Comparison of ENCODE assay signal across 8 mouse cellular contexts in genomic region chr7:19003902-19004630, GRCm38 (mm10). TPM values are rescaled to one million over a fixed set of nuclear protein-coding genes. Genes with fewer than 3 reads are reported as not detected.
DNase-seq lines count a peak whose midpoint lies in the region; ATAC-seq lines count a peak whose summit lies in the region.

Irf2bp1 (plus strand) TSS chr7:19004044.

- peaks cover 4% of the 10 kb centered on the region; the same call in 1 of the 2 replicates for H3K36me3 ChIP-seq in hindbrain, embryonic 11.5 days (ENCODE audit: control insufficient read depth, insufficient read depth, low read length)

- WGBS in hindbrain, embryonic 11.5 days, result under 1% methylated on average over 80 of the region's 90 CpGs

- H3K4me2 ChIP-seq in hindbrain, embryonic 11.5 days (replicated peaks; ENCODE audit: low read depth, low read length), result peak within 1 kb of the TSS; percentile 99

- H3K27ac ChIP-seq in hindbrain, embryonic 11.5 days (ENCODE audit: low read depth, low read length), result peak within 1 kb of the TSS; percentile 90

- H3K4me1 ChIP-seq in hindbrain, embryonic 11.5 days (replicated peaks; ENCODE audit: control insufficient read depth, insufficient read depth, low read length), result peaks cover 12% of the 10 kb centered on the region

- H3K9ac ChIP-seq in hindbrain, embryonic 11.5 days (ENCODE audit: low read depth, low read length), result peak within 1 kb of the TSS; percentile 92

- H3K9me3 ChIP-seq in hindbrain, embryonic 11.5 days (ENCODE audit: control insufficient read depth, low read length), result no peaks in the 10 kb centered on the region

- H3K27me3 ChIP-seq in hindbrain, embryonic 11.5 days (ENCODE audit: control insufficient read depth, insufficient read depth, low read length), result no peaks in the 10 kb centered on the region

- H3K4me3 ChIP-seq in hindbrain, embryonic 11.5 days (ENCODE audit: low read depth, low read length), result peak within 1 kb of the TSS; percentile 84

- DNase-seq in Muller cell, postnatal 12 days (ENCODE audit: inconsistent ontology term), result peak; percentile 94
- peak; percentile 97 for DNase-seq in cerebellum, adult 9-11 months
- DNase-seq in frontal cortex, adult 2 months (ENCODE audit: extremely low spot score in 1 of 2, low spot score in 1 of 2), result peak; percentile 88 to 96
- peak; percentile 97 for DNase-seq in hindbrain, embryonic 11.5 days (ENCODE audit: low spot score)
- DNase-seq in layer of hippocampus, postnatal 10 days (ENCODE audit: low spot score in 2 of 2), result peak; percentile 94
- peak; percentile 97 for DNase-seq in lung, postnatal 10 days
- peak; percentile 91 for DNase-seq in ovary, postnatal 36 days (ENCODE audit: low spot score)
- peak; percentile 93 for DNase-seq in thymus, postnatal 25 days

- ATAC-seq in hindbrain, embryonic 11.5 days (ENCODE audit: low FRiP score), result peak; percentile 65

RNA-seq across cellular contexts. Expression of gene Irf2bp1, which starts in this region (rescaled TPM):
- 29.0 and 30.5 TPM in 2 replicates for polyA plus RNA-seq in frontal cortex, adult 2 months (2012; rRNA removed)
- 25.2 and 26.0 TPM in 2 replicates for polyA plus RNA-seq in hindbrain, embryonic 11.5 days (2014; fragmentation: Nextera tagmentation; extraction: Ambion mirVana)
- 10 to 100 TPM; 45.5 to 49.7 TPM for total RNA-seq in layer of hippocampus, postnatal 10 days (2021)

Comparison
In these comparisons a context has a peak if more than half of its experiments do, and no peak if none do; other contexts are left out.
1. Peak in every context shown above with its lines: DNase-seq, ATAC-seq, H3K4me3 ChIP-seq and H3K27ac ChIP-seq.